Comparison of ENCODE assay signal across 19 mouse cellular contexts in genomic region chr3:79191471-79191870, GRCm38 (mm10).
DNase-seq lines count a peak whose midpoint lies in the region; ATAC-seq lines count a peak whose summit lies in the region.
"Had no signal": no experiment of that assay in that cellular context is flagged by ENCODE, and none has a peak within 500 bp of the region (broad histone marks: within the 10 kb centered on the region; RNA-seq: fewer than 3 reads in every experiment).

No protein-coding gene starts in this region.

- intact Hi-C loops in left cerebral cortex, postnatal 10 days (cut with DNase I), result loop anchor here (10.0 kb wide), 1 partner anchor 97 kb away; no protein-coding TSS in a partner anchor

- no peak for ATAC-seq in heart, embryonic 13.5 days (ENCODE audit: extremely low read depth, insufficient number of reproducible peaks, low FRiP score, low TSS enrichment)
- ATAC-seq in hindbrain, embryonic 15.5 days (ENCODE audit: low FRiP score, low read depth), result no peak
- ATAC-seq in hindbrain, embryonic 11.5 days (ENCODE audit: low FRiP score), result no peak
- peak; percentile 76; the same call in 1 of the 2 replicates for ATAC-seq in midbrain, embryonic 15.5 days (replicated peaks)
- ATAC-seq: intestine, embryonic 16.5 days; Patski had no signal

- H3K4me3 ChIP-seq in heart, embryonic 13.5 days, result no peak overlapping the region
- no peak overlapping the region for H3K4me3 ChIP-seq in hindbrain, embryonic 15.5 days
- no peak overlapping the region for H3K4me3 ChIP-seq in hindbrain, embryonic 11.5 days (ENCODE audit: low read depth, low read length)
- H3K4me3 ChIP-seq in midbrain, embryonic 15.5 days, result no peak overlapping the region
- no peak overlapping the region for H3K4me3 ChIP-seq in midbrain, embryonic 10.5 days
- H3K4me3 ChIP-seq: embryonic facial prominence, embryonic 10.5 days; forebrain, embryonic 12.5 days; neural tube, embryonic 12.5 days had no signal

- no peaks in the 10 kb centered on the region for H3K27me3 ChIP-seq in heart, embryonic 13.5 days (replicated peaks)
- H3K27me3 ChIP-seq in hindbrain, embryonic 15.5 days, result no peaks in the 10 kb centered on the region
- H3K27me3 ChIP-seq in hindbrain, embryonic 11.5 days (ENCODE audit: control insufficient read depth, insufficient read depth, low read length), result no peaks in the 10 kb centered on the region
- H3K27me3 ChIP-seq in midbrain, embryonic 15.5 days (replicated peaks), result no peaks in the 10 kb centered on the region
- no peaks in the 10 kb centered on the region for H3K27me3 ChIP-seq in midbrain, embryonic 10.5 days (ENCODE audit: low read depth, poor library complexity, severe bottlenecking)
- H3K27me3 ChIP-seq: forebrain, embryonic 12.5 days; neural tube, embryonic 12.5 days; Patski had no signal

- DNase-seq in heart, adult 18-20 months, result no peak
- no peak for DNase-seq in hindbrain, embryonic 11.5 days (ENCODE audit: low spot score)
- DNase-seq in midbrain, embryonic 10.5 days (ENCODE audit: low spot score), result no peak
- no peak for DNase-seq in left cerebral cortex, postnatal 10 days (ENCODE audit: extremely low spot score in 1 of 2, low spot score in 2 of 2)
- DNase-seq: adrenal gland, adult 8-10 months; cerebellum, adult 9-10 months; kidney, postnatal 36 days; layer of hippocampus, adult 9-11 months; lung, adult 18-20 months; lung, postnatal 14 days had no signal

- no peaks in the 10 kb centered on the region for H3K9me3 ChIP-seq in heart, embryonic 13.5 days
- H3K9me3 ChIP-seq in hindbrain, embryonic 15.5 days, result no peaks in the 10 kb centered on the region
- H3K9me3 ChIP-seq in hindbrain, embryonic 11.5 days (ENCODE audit: control insufficient read depth, low read length), result no peaks in the 10 kb centered on the region
- H3K9me3 ChIP-seq in midbrain, embryonic 15.5 days, result no peaks in the 10 kb centered on the region
- H3K9me3 ChIP-seq in midbrain, embryonic 10.5 days (replicated peaks), result no peaks in the 10 kb centered on the region
- H3K9me3 ChIP-seq: embryonic facial prominence, embryonic 10.5 days; forebrain, embryonic 12.5 days; neural tube, embryonic 12.5 days had no signal

- peak overlapping the region; percentile 13; the same call in 1 of the 2 replicates for H3K4me2 ChIP-seq in heart, embryonic 13.5 days
- peak overlapping the region; percentile 15; the same call in 1 of the 2 replicates for H3K4me2 ChIP-seq in hindbrain, embryonic 15.5 days
- no peak overlapping the region for H3K4me2 ChIP-seq in hindbrain, embryonic 11.5 days (replicated peaks; ENCODE audit: low read depth, low read length)
- H3K4me2 ChIP-seq in midbrain, embryonic 15.5 days, result peak overlapping the region; percentile 0; the same call in 1 of the 2 replicates
- H3K4me2 ChIP-seq: forebrain, embryonic 12.5 days; liver, embryonic 11.5 days; neural tube, embryonic 12.5 days had no signal

- H3K4me1 ChIP-seq in heart, embryonic 13.5 days, result peaks cover 57% of the 10 kb centered on the region
- peaks cover 15% of the 10 kb centered on the region for H3K4me1 ChIP-seq in hindbrain, embryonic 15.5 days (replicated peaks)
- H3K4me1 ChIP-seq in hindbrain, embryonic 11.5 days (replicated peaks; ENCODE audit: control insufficient read depth, insufficient read depth, low read length), result no peaks in the 10 kb centered on the region
- H3K4me1 ChIP-seq in midbrain, embryonic 15.5 days, result peaks cover 13% of the 10 kb centered on the region
- 0 out of 2 replicates have a peak, but pooled peaks cover 3% of the 10 kb centered on the region for H3K4me1 ChIP-seq in midbrain, embryonic 10.5 days
- H3K4me1 ChIP-seq: embryonic facial prominence, embryonic 10.5 days had no signal

- no peak overlapping the region for H3K9ac ChIP-seq in heart, embryonic 13.5 days
- no peak overlapping the region for H3K9ac ChIP-seq in hindbrain, embryonic 15.5 days
- no peak overlapping the region for H3K9ac ChIP-seq in hindbrain, embryonic 11.5 days (ENCODE audit: low read depth, low read length)
- H3K9ac ChIP-seq in midbrain, embryonic 15.5 days, result no peak overlapping the region
- H3K9ac ChIP-seq: forebrain, embryonic 12.5 days; neural tube, embryonic 12.5 days had no signal

- WGBS in heart, embryonic 13.5 days, result 54% methylated on average over 11 of the region's 11 CpGs
- WGBS in hindbrain, embryonic 15.5 days, result 61% methylated on average over 11 of the region's 11 CpGs
- WGBS in hindbrain, embryonic 11.5 days, result 88% methylated on average over 11 of the region's 11 CpGs
- 71% methylated on average over 11 of the region's 11 CpGs for WGBS in midbrain, embryonic 15.5 days
- 94% methylated on average over 11 of the region's 11 CpGs for WGBS in midbrain, embryonic 10.5 days

- no peak overlapping the region for H3K27ac ChIP-seq in heart, embryonic 13.5 days (replicated peaks)
- no peak overlapping the region for H3K27ac ChIP-seq in hindbrain, embryonic 15.5 days (replicated peaks)
- H3K27ac ChIP-seq in hindbrain, embryonic 11.5 days (ENCODE audit: low read depth, low read length), result no peak overlapping the region
- H3K27ac ChIP-seq in midbrain, embryonic 15.5 days, result no peak overlapping the region
- H3K27ac ChIP-seq in midbrain, embryonic 10.5 days (replicated peaks), result no peak overlapping the region
- H3K27ac ChIP-seq: embryonic facial prominence, embryonic 10.5 days; forebrain, embryonic 12.5 days; neural tube, embryonic 12.5 days had no signal

- peaks cover 3% of the 10 kb centered on the region; the same call in 1 of the 2 replicates for H3K36me3 ChIP-seq in heart, embryonic 13.5 days
- no peaks in the 10 kb centered on the region for H3K36me3 ChIP-seq in hindbrain, embryonic 15.5 days
- no peaks in the 10 kb centered on the region for H3K36me3 ChIP-seq in hindbrain, embryonic 11.5 days (ENCODE audit: control insufficient read depth, insufficient read depth, low read length)
- H3K36me3 ChIP-seq in midbrain, embryonic 15.5 days (replicated peaks), result no peaks in the 10 kb centered on the region
- H3K36me3 ChIP-seq in midbrain, embryonic 10.5 days, result no peaks in the 10 kb centered on the region
- H3K36me3 ChIP-seq: forebrain, embryonic 12.5 days; neural tube, embryonic 12.5 days had no signal
